Mouse (Mus musculus) heart, embryonic 14.5 days (tissue): Measurements from ENCODE around the gene Gzma. TPM values are rescaled to one million over a fixed set of nuclear protein-coding genes. Genes with fewer than 3 reads are reported as not detected.

Experiments used
- ATAC-seq: fragments of 200-750 bp; cut with Nextera tagmentation; 2 replicates; pipeline ENCODE4 v1.8.0; 2017; ENCODE audit warnings: low read depth, moderate TSS enrichment; ENCODE audit not compliant: insufficient number of reproducible peaks, insufficient read depth, low FRiP score
- H3K27ac ChIP-seq, 2 experiments: fragments of 200-500 bp in 1 of 2; fragments of 300-500 bp in 1 of 2; sonication (generic) in 1 of 2; replicated peaks in 1 of 2; 2 replicates each; pipeline ENCODE4 v1.5.1; 2012 to 2014; ENCODE audit warnings: low read depth in 2 of 2, low read length in 2 of 2, control low read depth in 1 of 2, mild to moderate bottlenecking in 1 of 2, mixed read lengths in 1 of 2; ENCODE audit not compliant: control insufficient read depth in 1 of 2, insufficient read depth in 1 of 2
- H3K27me3 ChIP-seq: fragments of 300-500 bp; sonication (generic); 2 replicates; pipeline ENCODE4 v1.6.1; 2014; ENCODE audit warnings: mild to moderate bottlenecking, low read length, control low read depth; ENCODE audit not compliant: control insufficient read depth, insufficient read depth
- H3K36me3 ChIP-seq: fragments of 300-500 bp; sonication (generic); 2 replicates; pipeline ENCODE4 v1.6.1; 2014; ENCODE audit warnings: mild to moderate bottlenecking, control low read depth, low read length, mixed read lengths; ENCODE audit not compliant: control insufficient read depth, insufficient read depth
- H3K4me1 ChIP-seq, 2 experiments: fragments of 200-500 bp in 1 of 2; fragments of 300-500 bp in 1 of 2; sonication (generic) in 1 of 2; 2 replicates each; pipeline ENCODE4 v1.6.1; 2012 to 2014; ENCODE audit warnings: low read length in 2 of 2, control low read depth in 1 of 2, mixed read lengths in 1 of 2; ENCODE audit not compliant: control insufficient read depth in 2 of 2, insufficient read depth in 2 of 2
- H3K4me2 ChIP-seq: fragments of 300-500 bp; sonication (generic); 2 replicates; pipeline ENCODE4 v1.6.1; 2014; ENCODE audit warnings: mild to moderate bottlenecking, low read length
- H3K4me3 ChIP-seq, 2 experiments: fragments of 200-500 bp in 1 of 2; fragments of 300-500 bp in 1 of 2; sonication (generic) in 1 of 2; 2 replicates each; pipeline ENCODE4 v1.5.1; 2012 to 2014; ENCODE audit warnings: low read length in 2 of 2, mild to moderate bottlenecking in 2 of 2, control low read depth in 1 of 2, low read depth in 1 of 2, moderate library complexity in 1 of 2; ENCODE audit not compliant: control insufficient read depth in 1 of 2, insufficient read depth in 1 of 2
- H3K9ac ChIP-seq: fragments of 300-500 bp; sonication (generic); 2 replicates; pipeline ENCODE4 v1.6.1; 2014; ENCODE audit warnings: mild to moderate bottlenecking, low read length
- H3K9me3 ChIP-seq: fragments of 300-500 bp; sonication (generic); 2 replicates; pipeline ENCODE4 v1.6.1; 2016; ENCODE audit warnings: low read length, control low read depth; ENCODE audit not compliant: control insufficient read depth
- WGBS: fragments of 180-500 bp; shearing (Covaris S2); extraction: QIAGEN DNeasy Blood & Tissue Kit; methylation state at CpG from one replicate; pipeline ENCODE4 v1.1.7; 2014; 5-methylcytosine and 5-hydroxymethylcytosine counted together
- polyA plus RNA-seq: library from polyadenylated mRNA; unstranded; fragments of >200 nt; fragmentation: Nextera tagmentation; extraction: Ambion mirVana; gene quantifications from 2 replicates; pipeline ENCODE4 v1.2.1, GENCODE M21; 2014

Gene Gzma
- polyA plus RNA-seq, 1 experiment from 2014 or later, result not detected

GRCm38 (mm10) chr13:113064542-113064941, 36.2 kb downstream of the Gzma start:
- H3K4me1 ChIP-seq, result no peaks in the 10 kb centered on the region
- no peak overlapping the region for H3K27ac ChIP-seq
- no peak for ATAC-seq
- no peaks in the 10 kb centered on the region for H3K9me3 ChIP-seq
- no peak overlapping the region for H3K9ac ChIP-seq
- no peaks in the 10 kb centered on the region for H3K36me3 ChIP-seq
- no peak overlapping the region for H3K4me3 ChIP-seq
- no peak overlapping the region for H3K4me2 ChIP-seq
- WGBS, result 83% methylated on average over 9 of the region's 9 CpGs
- H3K27me3 ChIP-seq, result no peaks in the 10 kb centered on the region

GRCm38 (mm10) chr13:113061746-113062145, 39.0 kb downstream of the Gzma start:
- 70% methylated on average over 6 of the region's 6 CpGs for WGBS
- Histone ChIP-seq H3K4me3 (no peak overlapping the region), H3K4me1 (no peaks in the 10 kb centered on the region), H3K27ac (no peak overlapping the region), H3K9me3 (no peaks in the 10 kb centered on the region), H3K36me3 (no peaks in the 10 kb centered on the region), H3K4me2 (no peak overlapping the region), H3K9ac (no peak overlapping the region), H3K27me3 (no peaks in the 10 kb centered on the region)
- no peak for ATAC-seq

GRCm38 (mm10) chr13:113055826-113056225, 45.0 kb downstream of the Gzma start:
- ATAC-seq, result no peak
- H3K36me3 ChIP-seq, result no peaks in the 10 kb centered on the region
- H3K9me3 ChIP-seq, result no peaks in the 10 kb centered on the region
- H3K27ac ChIP-seq, result no peak overlapping the region
- no peak overlapping the region for H3K4me2 ChIP-seq
- H3K4me1 ChIP-seq, result no peaks in the 10 kb centered on the region; a peak in 1 of 4 replicates
- no peak overlapping the region for H3K4me3 ChIP-seq
- no peak overlapping the region for H3K9ac ChIP-seq
- WGBS, result 24% methylated on average over 8 of the region's 8 CpGs
- no peaks in the 10 kb centered on the region for H3K27me3 ChIP-seq

GRCm38 (mm10) chr13:113054230-113054629, 46.6 kb downstream of the Gzma start:
- Histone ChIP-seq H3K4me1 (no peaks in the 10 kb centered on the region; a peak in 1 of 4 replicates), H3K4me2 (no peak overlapping the region), H3K27me3 (no peaks in the 10 kb centered on the region), H3K4me3 (no peak overlapping the region), H3K9ac (no peak overlapping the region), H3K27ac (no peak overlapping the region), H3K9me3 (no peaks in the 10 kb centered on the region), H3K36me3 (no peaks in the 10 kb centered on the region)
- WGBS, result 78% methylated on average over 8 of the region's 8 CpGs
- no peak for ATAC-seq

GRCm38 (mm10) chr13:113047647-113048046, 53.1 kb downstream of the Gzma start:
- Histone ChIP-seq H3K4me2 (no peak overlapping the region), H3K27me3 (no peaks in the 10 kb centered on the region), H3K36me3 (peaks cover 8% of the 10 kb centered on the region), H3K4me1 (peaks cover 2 to 11% of the 10 kb centered on the region in 2 experiments; a peak in 3 of 4 replicates), H3K27ac (no peak overlapping the region), H3K4me3 (no peak overlapping the region), H3K9me3 (no peaks in the 10 kb centered on the region), H3K9ac (no peak overlapping the region)
- no peak for ATAC-seq
- WGBS, result 66% methylated on average over 3 of the region's 3 CpGs

GRCm38 (mm10) chr13:113047018-113047417, 53.8 kb downstream of the Gzma start:
- H3K27me3 ChIP-seq, result no peaks in the 10 kb centered on the region
- no peaks in the 10 kb centered on the region for H3K9me3 ChIP-seq
- no peak overlapping the region for H3K4me3 ChIP-seq
- no peak overlapping the region for H3K9ac ChIP-seq
- H3K4me1 ChIP-seq, result peaks cover 2 to 11% of the 10 kb centered on the region in 2 experiments; a peak in 3 of 4 replicates
- no peak overlapping the region for H3K4me2 ChIP-seq
- peak; percentile 27; the same call in 1 of the 2 replicates for ATAC-seq
- H3K27ac ChIP-seq, result no peak overlapping the region
- H3K36me3 ChIP-seq, result peaks cover 15% of the 10 kb centered on the region

- Histone ChIP-seq H3K36me3 (peaks cover 18% of the 10 kb centered on the region), H3K4me3 (peak within 1 kb of the TSS; percentile 57 to 67), H3K27me3 (no peaks in the 10 kb centered on the region), H3K4me1 (peaks cover 2 to 11% of the 10 kb centered on the region in 2 experiments; a peak in 3 of 4 replicates), H3K9ac (peak within 1 kb of the TSS; percentile 75), H3K9me3 (no peaks in the 10 kb centered on the region), H3K4me2 (peak within 1 kb of the TSS; percentile 76), H3K27ac (peak within 1 kb of the TSS; percentile 64 to 85)
- WGBS, result 4% methylated on average over 21 of the region's 21 CpGs
- peak; percentile 80 for ATAC-seq
These were observed 54.4 kb downstream of the Gzma start, which contains the start of gene Gpx8 for GRCm38 (mm10) chr13:113046211-113046883. Gene Gpx8, minus strand, starts transcription at chr13:113046410.
